Mouse (Mus musculus): ENCODE data around the gene Mtch1. TPM values are rescaled to one million over a fixed set of nuclear protein-coding genes. Genes with fewer than 3 reads are reported as not detected.

Gene Mtch1
- 185 and 194 TPM in 2 replicates for polyA plus RNA-seq (2015; fragmentation: Nextera tagmentation; extraction: Ambion mirVana)

GRCm38 (mm10) chr17:29347645-29348256 lies at the start of gene Mtch1:
Gene Mtch1, minus strand, starts transcription at chr17:29347934.

GRCm38 (mm10) chr17:29360761-29361221 lies 13.1 kb upstream of the Mtch1 start, which contains the start of gene Fgd2:
Gene Fgd2, plus strand, starts transcription at chr17:29360914.

GRCm38 (mm10) chr17:29317380-29317779 lies 30.4 kb downstream of the Mtch1 start, which contains the start of gene Pi16:
Gene Pi16, plus strand, starts transcription at chr17:29317680.

Other genes starting within 250 kb of the Mtch1 start
- gene Rab44, start 233.8 kb downstream of the Mtch1 start, polyA plus RNA-seq (2015; fragmentation: Nextera tagmentation; extraction: Ambion mirVana) = 2.3 and 3.9 TPM in 2 replicates
- gene Cpne5, start 109.8 kb downstream of the Mtch1 start, polyA plus RNA-seq (2015; fragmentation: Nextera tagmentation; extraction: Ambion mirVana) = 0.18 and 0.95 TPM in 2 replicates
- gene Ppil1, start 83.7 kb downstream of the Mtch1 start, polyA plus RNA-seq (2015; fragmentation: Nextera tagmentation; extraction: Ambion mirVana) = 39.0 and 44.8 TPM in 2 replicates
- 105 and 115 TPM in 2 replicates for gene BC004004, start 79.1 kb downstream of the Mtch1 start, polyA plus RNA-seq (2015; fragmentation: Nextera tagmentation; extraction: Ambion mirVana)
- 11.8 and 15.1 TPM in 2 replicates for gene Pi16, start 30.3 kb downstream of the Mtch1 start, polyA plus RNA-seq (2015; fragmentation: Nextera tagmentation; extraction: Ambion mirVana)
- gene Fgd2, start 13.0 kb upstream of the Mtch1 start, polyA plus RNA-seq (2015; fragmentation: Nextera tagmentation; extraction: Ambion mirVana) = 4.5 and 5.5 TPM in 2 replicates
- gene Pim1, start 142.8 kb upstream of the Mtch1 start, polyA plus RNA-seq (2015; fragmentation: Nextera tagmentation; extraction: Ambion mirVana) = 14.2 and 14.9 TPM in 2 replicates
- not detected in 2 replicates for gene Gm17657, start 201.7 kb upstream of the Mtch1 start, polyA plus RNA-seq (2015; fragmentation: Nextera tagmentation; extraction: Ambion mirVana)
- gene Tbc1d22b, start 201.9 kb upstream of the Mtch1 start, polyA plus RNA-seq (2015; fragmentation: Nextera tagmentation; extraction: Ambion mirVana) = 4.4 and 4.6 TPM in 2 replicates
- 0.12 and 0.33 TPM in 2 replicates for gene Tmem217, start 204.5 kb upstream of the Mtch1 start, polyA plus RNA-seq (2015; fragmentation: Nextera tagmentation; extraction: Ambion mirVana)